Mouse (Mus musculus): ENCODE data around the gene Tmem158. TPM values are rescaled to one million over a fixed set of nuclear protein-coding genes. Genes with fewer than 3 reads are reported as not detected.

Tmem158 gene
- polyA plus RNA-seq, 1 experiment from 2014 or later = 7.2 TPM

DNA sequence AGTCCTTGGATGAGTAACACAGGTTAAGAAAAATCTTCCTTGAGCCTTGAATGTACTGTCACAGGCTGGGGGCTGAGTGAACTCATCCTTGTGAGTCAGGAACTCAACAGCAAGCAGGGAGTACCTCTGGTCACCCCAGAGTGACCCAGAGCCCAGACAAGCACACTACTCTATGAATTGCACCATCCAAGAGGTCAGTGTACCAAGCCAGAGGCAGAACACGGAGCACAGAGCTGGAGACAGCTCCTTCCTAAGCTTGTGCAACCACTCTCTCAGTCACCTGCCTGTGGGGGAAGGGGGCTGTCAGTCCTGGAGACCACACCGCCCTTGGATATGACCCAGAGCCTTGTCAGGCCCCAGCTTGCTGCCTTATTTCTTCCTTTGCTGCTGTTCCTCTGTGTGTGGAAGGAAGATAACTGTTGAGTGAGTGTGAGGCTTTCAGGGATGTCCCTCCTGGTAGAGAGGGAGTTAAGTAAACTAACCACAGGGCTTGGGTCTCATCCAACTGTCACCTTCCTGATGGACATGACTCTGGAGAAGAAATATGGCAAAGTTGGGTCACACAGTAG, 35.6 kb downstream of the Tmem158 start:
- Histone ChIP-seq H3K4me1 (replicated peaks; ENCODE audit: control insufficient read depth, insufficient read depth, low read length) (peaks cover 22% of the 10 kb centered on the region), H3K9ac (ENCODE audit: low read depth, low read length) (no peak overlapping the region), H3K27me3 (replicated peaks; ENCODE audit: control insufficient read depth, insufficient read depth, low read length) (no peaks in the 10 kb centered on the region), H3K9me3 (ENCODE audit: control insufficient read depth, low read length) (no peaks in the 10 kb centered on the region), H3K27ac (ENCODE audit: low read depth, low read length) (no peak overlapping the region), H3K4me3 (ENCODE audit: low read depth, low read length) (no peak overlapping the region), H3K4me2 (no peak overlapping the region), H3K36me3 (ENCODE audit: control insufficient read depth, insufficient read depth, low read length) (no peaks in the 10 kb centered on the region)
- DNase-seq (ENCODE audit: low spot score) (no peak), ATAC-seq (replicated peaks; ENCODE audit: low FRiP score) (peak; percentile 24)
- WGBS = 16% methylated on average over 2 of the region's 2 CpGs

GRCm38 (mm10) chr9:123219826-123220225, 40.7 kb downstream of the Tmem158 start:
- ATAC-seq (replicated peaks; ENCODE audit: low FRiP score) = no peak
- H3K4me3 ChIP-seq (ENCODE audit: low read depth, low read length) = no peak overlapping the region
- H3K9me3 ChIP-seq (ENCODE audit: control insufficient read depth, low read length) = no peaks in the 10 kb centered on the region
- 38% methylated on average over 5 of the region's 5 CpGs for whole genome bisulfite sequencing
- H3K36me3 ChIP-seq (ENCODE audit: control insufficient read depth, insufficient read depth, low read length) = no peaks in the 10 kb centered on the region
- no peak overlapping the region for H3K4me2 ChIP-seq
- H3K27ac ChIP-seq (ENCODE audit: low read depth, low read length) = no peak overlapping the region
- no peak for DNase-seq (ENCODE audit: low spot score)
- H3K4me1 ChIP-seq (replicated peaks; ENCODE audit: control insufficient read depth, insufficient read depth, low read length) = peaks cover 16% of the 10 kb centered on the region
- no peak overlapping the region for H3K9ac ChIP-seq (ENCODE audit: low read depth, low read length)
- H3K27me3 ChIP-seq (replicated peaks; ENCODE audit: control insufficient read depth, insufficient read depth, low read length) = peaks cover 14% of the 10 kb centered on the region

- DNase-seq (ENCODE audit: low spot score) = no peak
These were observed 44.7 kb downstream of the Tmem158 start, which contains the start of gene Cdcp1 for GRCm38 (mm10) chr9:123215621-123216440. Gene Cdcp1, minus strand, starts transcription at chr9:123216038.

DNA sequence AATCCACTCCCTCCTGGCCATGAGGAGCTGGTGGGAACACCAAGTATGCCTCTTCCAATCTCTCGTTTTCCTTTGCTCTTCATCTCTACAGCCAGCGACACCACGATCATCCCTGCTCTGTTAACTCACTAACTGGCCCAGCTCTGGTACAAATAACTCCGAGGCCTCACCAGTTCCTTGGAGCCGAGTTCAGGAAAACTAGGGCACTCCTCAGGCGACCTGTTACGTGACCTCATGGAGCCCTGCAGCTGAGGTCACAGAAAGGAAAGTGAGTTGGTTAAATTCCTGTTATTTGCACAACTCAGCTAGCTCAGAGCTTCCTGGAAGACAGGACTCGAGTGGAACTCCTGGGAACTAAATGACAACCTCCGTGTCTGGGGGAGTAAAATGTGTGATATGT, 47.2 kb downstream of the Tmem158 start:
- DNase-seq (ENCODE audit: low spot score) = no peak

More at GRCm38 (mm10) chr9:123215621-123216440, 44.7 kb downstream of the Tmem158 start, which contains the start of gene Cdcp1:
- peak within 1 kb of the TSS; percentile 65 for H3K4me2 ChIP-seq
- ATAC-seq (replicated peaks; ENCODE audit: low FRiP score) = peak; percentile 39; the same call in 1 of the 2 replicates
- H3K9ac ChIP-seq (ENCODE audit: low read depth, low read length) = no peak within 1 kb of the TSS
- H3K4me1 ChIP-seq (replicated peaks; ENCODE audit: control insufficient read depth, insufficient read depth, low read length) = peaks cover 7% of the 10 kb centered on the region
- H3K36me3 ChIP-seq (ENCODE audit: control insufficient read depth, insufficient read depth, low read length) = no peaks in the 10 kb centered on the region
- H3K27ac ChIP-seq (ENCODE audit: low read depth, low read length) = no peak within 1 kb of the TSS
- WGBS = 13% methylated on average over 45 of the region's 45 CpGs
- H3K27me3 ChIP-seq (replicated peaks; ENCODE audit: control insufficient read depth, insufficient read depth, low read length) = peaks cover 18% of the 10 kb centered on the region
- peak within 1 kb of the TSS; percentile 39 for H3K4me3 ChIP-seq (ENCODE audit: low read depth, low read length)
- no peaks in the 10 kb centered on the region for H3K9me3 ChIP-seq (ENCODE audit: control insufficient read depth, low read length)

More for the DNA sequence above, 47.2 kb downstream of the Tmem158 start:
- Histone ChIP-seq H3K4me1 (replicated peaks; ENCODE audit: control insufficient read depth, insufficient read depth, low read length) (peaks cover 7% of the 10 kb centered on the region), H3K27me3 (replicated peaks; ENCODE audit: control insufficient read depth, insufficient read depth, low read length) (peaks cover 18% of the 10 kb centered on the region), H3K27ac (ENCODE audit: low read depth, low read length) (no peak overlapping the region), H3K4me2 (no peak overlapping the region), H3K36me3 (ENCODE audit: control insufficient read depth, insufficient read depth, low read length) (no peaks in the 10 kb centered on the region), H3K9me3 (ENCODE audit: control insufficient read depth, low read length) (no peaks in the 10 kb centered on the region), H3K4me3 (ENCODE audit: low read depth, low read length) (no peak overlapping the region), H3K9ac (ENCODE audit: low read depth, low read length) (no peak overlapping the region)
- ATAC-seq (replicated peaks; ENCODE audit: low FRiP score) = no peak
- 62% methylated on average over 9 of the region's 9 CpGs for WGBS

Other genes starting within 250 kb of the Tmem158 start
- 8.8 and 11.6 TPM in 2 replicates for gene Tmem42, start 239.4 kb downstream of the Tmem158 start, polyA plus RNA-seq (2014; fragmentation: Nextera tagmentation; extraction: Ambion mirVana)
- gene Tgm4, start 226.0 kb downstream of the Tmem158 start, polyA plus RNA-seq (2014; fragmentation: Nextera tagmentation; extraction: Ambion mirVana) = 0.23 and 0.35 TPM in 2 replicates
- 54.8 and 57.0 TPM in 2 replicates for gene Zdhhc3, start 147.6 kb downstream of the Tmem158 start, polyA plus RNA-seq (2014; fragmentation: Nextera tagmentation; extraction: Ambion mirVana)
- gene Exosc7, start 147.5 kb downstream of the Tmem158 start, polyA plus RNA-seq (2014; fragmentation: Nextera tagmentation; extraction: Ambion mirVana) = 191 and 193 TPM in 2 replicates
- not detected in 2 replicates for gene Clec3b, start 109.8 kb downstream of the Tmem158 start, polyA plus RNA-seq (2014; fragmentation: Nextera tagmentation; extraction: Ambion mirVana)
- 0.59 and 0.83 TPM in 2 replicates for gene Cdcp1, start 44.7 kb downstream of the Tmem158 start, polyA plus RNA-seq (2014; fragmentation: Nextera tagmentation; extraction: Ambion mirVana)
- 860 and 1,217 TPM in 2 replicates for gene Lars2, start 106.2 kb upstream of the Tmem158 start, polyA plus RNA-seq (2014; fragmentation: Nextera tagmentation; extraction: Ambion mirVana)
- gene Limd1, start 217.9 kb upstream of the Tmem158 start, polyA plus RNA-seq (2014; fragmentation: Nextera tagmentation; extraction: Ambion mirVana) = 41.7 and 42.2 TPM in 2 replicates